Mouse (Mus musculus) kidney, adult 8-10 months (tissue): ENCODE results near the gene Cpt1c.
"Not testable (repeated sequence)": the region's sequence is repeated elsewhere in the genome, so short reads cannot be mapped to it uniquely, and the experiment has no call there.

Source experiments
- DNase-seq, 2 experiments: peaks; one replicate each; pipeline ENCODE4 v3.0.0; 2022

The Cpt1c gene

DNA sequence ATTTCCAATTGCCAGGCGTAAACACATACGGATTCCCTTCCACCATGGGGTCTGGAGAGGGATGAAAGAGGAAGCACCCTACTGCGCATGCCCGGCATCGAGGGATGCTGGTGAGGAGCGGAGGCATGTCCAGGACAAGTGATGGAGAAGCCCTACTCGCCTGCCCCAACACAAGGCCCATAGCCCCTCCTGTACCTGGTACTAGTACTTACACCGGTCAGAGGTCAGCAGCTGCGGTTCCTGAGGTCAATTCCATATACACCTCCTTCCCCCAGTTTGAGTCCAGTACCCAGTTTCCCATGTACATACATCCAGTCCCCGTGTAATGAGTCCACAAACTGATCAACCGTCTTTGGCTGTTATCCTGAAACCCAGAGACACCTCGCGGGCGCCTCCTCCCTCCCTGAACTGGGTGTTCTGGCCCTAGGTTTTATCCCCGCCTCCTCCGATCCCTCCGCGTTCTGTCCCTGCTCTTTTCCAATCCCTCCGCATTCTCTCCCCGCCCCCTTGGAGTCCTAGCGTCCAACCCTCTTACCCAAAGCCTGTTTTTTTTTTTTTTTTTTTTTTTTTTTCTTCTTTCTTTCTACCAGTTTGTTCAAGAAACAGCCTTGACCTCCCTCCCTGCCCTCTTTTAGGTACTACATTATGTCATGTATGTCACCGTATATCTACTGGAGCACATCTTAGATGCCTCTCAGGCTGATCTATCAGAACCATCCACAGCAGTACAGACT, at the start of gene Cpt1c:
Gene Cpt1c, minus strand, starts transcription at position 469 of the 734 bp plus-strand sequence.
- peak; percentile 66 to 67 for DNase-seq

DNA sequence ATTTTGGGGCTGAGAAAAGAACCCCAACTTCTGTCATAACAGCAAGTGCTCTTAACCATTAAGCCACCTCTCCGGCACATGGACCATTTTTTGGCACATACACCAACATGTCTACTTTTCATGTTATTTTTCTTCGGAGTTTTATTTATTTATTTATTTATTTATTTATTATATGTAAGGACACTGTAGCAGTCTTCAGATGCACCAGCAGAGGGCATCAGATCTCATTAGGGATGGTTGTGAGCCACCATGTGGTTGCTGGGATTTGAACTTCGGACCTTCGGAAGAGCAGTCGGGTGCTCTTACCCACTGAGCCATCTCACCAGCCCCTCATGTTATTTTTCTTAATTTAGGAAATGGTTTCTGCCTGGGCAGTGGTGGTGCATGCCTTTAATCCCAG, 49.1 kb upstream of the Cpt1c start:
- DNase-seq: not testable (repeated sequence)

GRCm38 (mm10) chr7:45020225-45020624, 45.6 kb upstream of the Cpt1c start:
- DNase-seq: no peak

DNA sequence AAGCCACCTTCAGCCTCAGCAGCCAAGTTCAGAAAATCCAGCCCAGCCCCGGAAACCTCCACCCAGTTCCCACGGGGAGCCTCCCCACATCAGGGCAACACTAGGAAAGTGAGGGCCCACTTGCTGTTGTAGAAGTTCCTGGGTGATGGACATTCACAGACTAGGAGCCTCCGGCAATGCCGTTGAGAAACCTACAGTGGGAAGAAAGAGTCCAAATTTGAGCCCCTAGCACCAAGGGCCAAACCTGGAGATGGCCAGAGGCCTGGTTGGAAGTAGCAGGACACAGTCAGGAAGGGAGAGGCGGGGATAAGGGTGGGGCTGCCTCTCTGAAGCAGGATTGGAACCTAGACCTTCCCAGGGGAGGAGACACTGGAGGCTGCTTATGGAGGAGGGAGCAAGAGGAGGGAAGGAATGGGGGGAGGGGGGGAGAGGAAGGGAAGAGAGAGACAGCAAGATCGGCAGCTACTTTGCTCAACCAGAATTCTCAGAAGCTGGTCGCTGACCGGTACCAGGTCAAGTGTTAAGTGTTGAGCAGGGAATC, 44.5 kb upstream of the Cpt1c start:
- DNase-seq: peak; percentile 63 to 70

- DNase-seq: peak; percentile 94 to 99
These were observed 42.8 kb upstream of the Cpt1c start, which contains the start of gene Rras for GRCm38 (mm10) chr7:45017242-45018061. Gene Rras (plus strand): TSS chr7:45017961.

DNA sequence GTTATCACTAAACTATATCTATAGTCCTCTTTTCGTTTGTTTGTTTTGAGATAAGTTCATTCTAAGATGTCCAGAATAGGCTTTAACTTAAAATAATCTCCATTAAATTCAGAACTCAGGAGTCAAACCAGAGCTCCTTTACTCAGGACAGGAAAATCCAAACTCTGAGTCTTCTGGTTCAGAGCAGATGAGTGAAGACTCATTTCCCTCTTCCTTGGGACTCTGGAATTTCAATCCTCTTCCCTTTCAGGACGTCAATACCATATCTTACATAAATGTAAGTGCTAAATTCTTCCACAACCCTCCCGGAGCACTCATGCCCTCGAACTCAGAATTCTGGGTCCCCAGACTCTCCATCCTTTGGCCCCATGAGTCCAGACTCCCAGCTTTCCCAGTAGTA, 42.1 kb upstream of the Cpt1c start:
- DNase-seq: no peak

GRCm38 (mm10) chr7:45015957-45016612, 41.4 kb upstream of the Cpt1c start, which contains the start of gene Scaf1:
Gene Scaf1 (minus strand): TSS chr7:45016363.
- DNase-seq: peak; percentile 100

DNA sequence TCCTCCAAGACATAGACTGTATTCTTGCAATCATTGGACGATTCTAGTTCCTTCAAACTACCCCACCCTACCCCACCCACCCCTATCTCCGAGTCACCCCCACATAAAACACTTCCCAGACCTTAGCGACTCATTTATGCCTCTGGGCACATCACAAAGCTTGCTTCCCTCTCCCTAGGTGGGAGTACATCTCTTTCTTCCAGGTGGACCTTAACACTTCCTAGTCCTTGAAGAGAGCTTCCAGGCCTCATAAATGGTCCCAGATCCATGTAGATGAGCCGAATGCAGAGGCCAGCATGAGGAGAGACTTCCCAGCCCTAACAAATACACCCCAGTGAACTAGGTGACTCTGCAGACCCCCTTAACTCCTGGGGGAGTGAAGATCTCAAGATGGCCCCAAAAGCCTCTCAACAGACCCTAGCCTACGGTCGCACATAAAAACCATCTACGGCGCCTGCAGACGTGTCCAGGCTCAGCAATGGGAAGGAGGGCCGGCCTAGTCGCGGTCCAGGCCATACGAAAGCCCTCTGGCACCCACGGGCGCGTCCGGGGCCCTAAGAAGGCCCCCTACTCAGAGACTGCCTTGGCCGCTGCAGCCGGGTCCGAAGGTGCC, 40.8 kb upstream of the Cpt1c start:
- DNase-seq: no peak

DNA sequence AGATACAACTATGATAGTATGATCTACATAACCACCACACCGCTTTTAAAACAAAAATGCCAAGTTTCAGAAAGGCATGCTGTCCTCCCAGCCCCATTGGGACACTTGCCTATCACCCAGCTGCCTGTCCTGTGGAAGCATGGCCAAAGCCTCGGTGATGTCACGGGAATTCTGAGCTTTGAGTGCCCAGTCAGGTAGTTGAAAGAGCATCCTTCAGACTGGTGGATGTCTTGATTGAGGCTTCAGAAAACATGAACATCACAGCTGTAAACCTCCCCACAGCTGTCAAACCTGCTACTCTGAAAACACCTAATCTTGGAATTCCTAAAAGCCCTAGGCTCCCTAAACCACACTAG, 39.4 kb upstream of the Cpt1c start:
- no peak for DNase-seq

DNA sequence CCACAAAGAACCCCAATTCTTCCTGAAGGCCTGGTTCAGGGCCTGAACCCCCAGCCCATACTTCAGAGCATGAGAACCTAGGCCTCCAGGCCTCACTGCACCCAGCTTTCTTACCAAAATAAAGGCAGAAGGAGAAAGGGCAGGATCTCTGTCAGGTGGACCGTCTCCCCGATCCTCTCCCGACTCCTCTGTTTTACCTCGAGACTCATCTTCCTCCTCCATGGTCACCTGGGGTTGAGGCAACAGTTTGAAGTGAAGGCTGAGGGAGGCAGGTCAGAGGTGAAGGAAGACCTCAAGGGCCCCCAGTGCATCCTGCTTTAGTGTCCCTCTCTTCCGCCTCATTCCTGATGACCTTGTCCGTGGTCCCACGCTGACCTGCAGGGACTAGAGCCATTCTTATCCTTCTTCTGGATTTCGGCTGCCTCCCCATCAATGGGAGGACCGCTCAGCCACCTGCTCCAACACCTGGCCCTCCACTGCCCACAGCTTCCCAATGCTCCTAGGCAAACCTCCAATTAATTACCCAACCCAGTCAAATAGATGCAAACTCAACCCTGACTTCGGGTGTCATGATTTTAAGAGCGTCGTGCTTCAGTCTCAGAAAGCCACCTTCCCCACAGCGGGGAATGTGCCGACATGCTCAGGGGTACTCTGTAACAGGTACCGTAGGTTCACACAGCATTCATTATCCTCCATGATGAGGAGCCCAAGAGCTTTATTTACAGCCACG, 38.9 kb upstream of the Cpt1c start:
- DNase-seq: no peak

DNA sequence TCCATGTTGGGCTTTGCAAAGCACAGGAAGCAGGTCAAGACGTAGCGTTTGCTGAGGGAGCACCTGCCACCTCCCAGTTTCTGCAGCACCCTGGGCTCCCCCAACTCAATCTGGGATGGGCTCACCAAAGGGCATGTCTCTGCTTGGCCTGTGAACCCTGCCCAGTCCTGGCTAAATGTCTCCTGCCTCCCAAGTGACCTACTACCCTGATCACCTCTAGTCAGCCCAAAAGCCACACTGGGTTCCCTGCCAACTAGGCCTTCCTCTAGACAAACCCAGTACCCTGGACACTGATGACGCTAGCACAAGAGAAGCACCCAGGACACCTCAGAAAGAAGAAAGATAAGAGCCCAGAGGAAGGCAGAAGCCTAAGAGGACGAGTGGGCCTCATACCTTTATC, 38.2 kb upstream of the Cpt1c start:
- no peak for DNase-seq

- DNase-seq: no peak
These were observed 37.4 kb upstream of the Cpt1c start for GRCm38 (mm10) chr7:45012011-45012410.

- no peak for DNase-seq
These were observed 33.8 kb upstream of the Cpt1c start for GRCm38 (mm10) chr7:45008411-45008810.

GRCm38 (mm10) chr7:45007846-45008245, 33.2 kb upstream of the Cpt1c start:
- DNase-seq: no peak

DNA sequence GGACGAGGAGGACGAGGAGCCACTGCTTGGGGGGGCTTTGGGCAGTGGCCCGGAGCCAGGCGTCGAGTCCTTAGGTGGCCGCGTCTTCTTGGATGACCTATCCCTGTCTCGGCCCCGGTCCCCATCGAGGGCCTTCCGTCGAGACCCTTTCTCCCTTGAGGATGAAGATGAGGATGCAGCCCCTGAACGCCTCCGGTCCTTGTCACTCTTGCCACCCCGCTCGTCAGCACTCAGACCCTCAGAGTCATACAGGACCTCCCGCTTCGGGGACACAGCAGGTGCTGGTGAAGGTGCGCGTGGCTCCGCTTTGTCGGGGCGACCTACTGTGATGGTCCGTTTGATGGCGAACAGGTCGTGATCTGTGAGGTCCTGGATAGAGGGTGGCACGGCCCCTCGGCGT, 32.5 kb upstream of the Cpt1c start:
- no peak for DNase-seq

DNA sequence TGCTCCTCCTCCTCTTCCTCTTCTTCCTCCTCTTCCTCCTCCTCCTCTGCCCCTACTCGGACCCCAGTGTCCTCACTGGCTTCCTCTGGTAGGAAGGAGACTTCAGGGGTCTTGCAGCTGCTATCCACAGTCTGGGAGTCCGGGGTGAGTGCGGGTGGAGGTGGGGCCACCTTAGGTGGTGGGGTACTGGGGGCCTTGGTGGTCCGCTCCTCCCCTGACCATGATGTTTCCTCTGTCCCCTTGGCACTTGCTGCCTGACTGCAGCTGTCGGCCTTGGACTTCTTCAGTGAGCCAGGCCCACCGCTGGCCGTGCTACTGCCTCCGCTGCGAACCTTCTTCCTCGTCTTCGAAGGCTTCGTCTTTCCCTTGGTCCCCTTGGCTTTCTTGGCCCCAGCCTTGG, 31.9 kb upstream of the Cpt1c start:
- no peak for DNase-seq

DNA sequence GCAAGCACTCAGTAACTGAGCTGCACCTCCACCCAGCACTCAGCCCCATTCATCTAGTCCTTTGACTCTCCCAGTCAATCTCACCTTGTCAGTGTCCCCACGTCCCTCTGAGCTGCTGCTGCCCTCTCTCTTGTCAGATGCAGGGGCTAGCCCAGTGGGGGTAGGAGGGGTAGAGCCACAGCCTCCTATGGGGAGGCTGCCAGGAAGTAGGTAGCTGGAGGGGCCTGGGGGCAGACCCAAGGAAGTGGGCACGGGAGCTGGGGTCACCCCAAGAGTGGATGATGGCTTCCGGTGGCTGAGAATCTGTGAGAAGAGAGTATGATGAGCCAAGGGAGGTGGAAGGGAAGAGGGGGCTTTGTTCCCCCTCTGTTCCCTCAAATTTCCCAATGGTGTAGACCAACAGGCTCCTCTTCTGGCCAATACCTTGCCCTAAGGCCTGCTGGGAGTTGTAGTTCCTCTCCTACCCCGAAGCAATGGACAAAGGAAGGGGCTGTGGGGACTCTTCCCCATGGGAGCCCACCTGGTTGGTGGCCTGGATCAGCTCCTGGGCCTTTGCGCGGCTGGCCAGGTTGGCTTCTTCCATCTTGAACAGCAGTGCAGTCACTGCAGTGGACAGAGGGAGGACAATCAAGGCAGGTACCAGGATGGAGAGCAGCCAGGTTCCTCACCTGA, 30.8 kb upstream of the Cpt1c start:
- DNase-seq: no peak

DNA sequence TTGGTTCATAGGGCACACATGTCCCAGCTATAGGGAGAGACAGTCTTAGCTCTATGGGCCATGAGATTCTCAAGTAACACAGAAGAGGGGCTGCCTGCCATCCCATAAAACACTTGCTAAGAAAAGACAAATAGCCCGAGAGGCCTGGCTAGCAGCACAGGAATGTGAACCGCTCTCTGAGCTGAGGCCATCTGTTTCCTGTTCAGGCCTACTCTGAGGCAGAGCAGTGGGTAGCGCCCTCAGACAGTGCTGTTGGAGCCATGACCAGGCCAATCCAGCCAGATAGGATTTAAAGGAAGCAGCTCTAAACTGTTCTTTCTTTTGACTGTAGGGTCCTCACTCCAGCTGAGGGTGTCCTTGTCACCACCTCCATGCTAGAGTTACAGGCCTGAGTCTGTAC, 29.9 kb upstream of the Cpt1c start:
- DNase-seq: no peak

- DNase-seq: no peak
These were observed 27.8 kb upstream of the Cpt1c start for GRCm38 (mm10) chr7:45002440-45002839.

GRCm38 (mm10) chr7:45000539-45001114, 26.0 kb upstream of the Cpt1c start:
- DNase-seq: no peak

GRCm38 (mm10) chr7:44999753-45000152, 25.1 kb upstream of the Cpt1c start:
- peak in 1 of 2 experiments; percentile 57 for DNase-seq
